Mouse (Mus musculus) bone marrow, adult 2 months (tissue): ENCODE measurements around the gene Pinlyp.

Experiments used
- CTCF ChIP-seq: fragments of 200-500 bp; IDR thresholded peaks from 2 replicates; pipeline ENCODE4 v1.5.1; 2011; ENCODE audit warnings: low read length, control low read depth; ENCODE audit not compliant: control insufficient read depth, insufficient read depth
- POLR2A ChIP-seq: fragments of 200-500 bp; IDR thresholded peaks from 2 replicates; pipeline ENCODE4 v1.6.1; 2011; ENCODE audit warnings: low read depth, mild to moderate bottlenecking, control low read depth, low read length, borderline replicate concordance; ENCODE audit not compliant: control insufficient read depth

DNA sequence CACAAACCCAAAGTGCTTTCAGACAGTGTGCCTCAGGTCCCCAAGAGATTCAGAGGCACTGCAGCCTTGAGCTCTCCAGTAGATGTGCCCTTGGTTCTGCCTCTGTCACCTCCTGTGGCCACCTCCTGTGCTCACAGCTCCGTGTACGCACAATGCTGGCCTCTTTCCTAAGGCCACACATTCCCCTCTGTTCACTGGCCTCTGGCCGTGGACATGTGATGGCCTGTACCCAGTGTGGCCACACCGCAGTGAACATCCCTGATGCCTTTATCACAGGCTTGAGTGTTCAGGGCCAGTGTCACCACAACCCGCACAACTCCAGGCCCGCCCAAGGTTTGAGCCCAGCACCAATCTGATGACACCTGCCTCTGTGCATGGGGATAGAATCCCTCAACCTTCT lies 39.0 kb upstream of the Pinlyp start:
- TF ChIP-seq POLR2A, result no peak
- no peak for TF ChIP-seq CTCF
